Mouse (Mus musculus) small intestine, adult 2 months (tissue): ENCODE data around the gene Hspa1l. TPM values are rescaled to one million over a fixed set of nuclear protein-coding genes. Genes with fewer than 3 reads are reported as not detected.
A peak's percentile ranks its signal among the peaks of the same experiment; 100 is the strongest.

Experiments used
- H3K27ac ChIP-seq: fragments of 200-500 bp; 2 replicates; pipeline ENCODE4 v1.5.1; 2012; ENCODE audit warnings: low read depth, low read length, control low read depth, inconsistent platforms; ENCODE audit not compliant: insufficient read depth
- H3K27me3 ChIP-seq: fragments of 200-500 bp; 2 replicates; pipeline ENCODE4 v1.6.1; 2012; ENCODE audit warnings: mild to moderate bottlenecking, moderate library complexity, low read length, inconsistent platforms; ENCODE audit not compliant: control insufficient read depth, insufficient read depth
- H3K36me3 ChIP-seq: fragments of 200-500 bp; 2 replicates; pipeline ENCODE4 v1.6.1; 2012; ENCODE audit warnings: mild to moderate bottlenecking, low read length, control low read depth, inconsistent platforms; ENCODE audit not compliant: control insufficient read depth, insufficient read depth
- H3K4me1 ChIP-seq: fragments of 200-500 bp; 2 replicates; pipeline ENCODE4 v1.6.1; 2012; ENCODE audit warnings: low read length, inconsistent platforms, mixed read lengths; ENCODE audit not compliant: control insufficient read depth, insufficient read depth, insufficient read length
- H3K4me3 ChIP-seq: fragments of 200-500 bp; 2 replicates; pipeline ENCODE4 v1.5.1; 2012; ENCODE audit warnings: low read depth, mild to moderate bottlenecking, control low read depth, inconsistent platforms, low read length, moderate library complexity
- CTCF ChIP-seq: fragments of 200-500 bp; IDR thresholded peaks from 2 replicates; pipeline ENCODE4 v1.5.1; 2012; ENCODE audit warnings: low read depth, mild to moderate bottlenecking, control low read depth, inconsistent platforms, low read length, moderate library complexity, mixed read lengths; ENCODE audit not compliant: insufficient replicate concordance, insufficient read length; ENCODE audit errors: extremely low read depth
- POLR2A ChIP-seq: fragments of 200-500 bp; IDR thresholded peaks from 2 replicates; pipeline ENCODE4 v1.6.1; 2012; ENCODE audit warnings: low read depth, mild to moderate bottlenecking, control low read depth, inconsistent platforms, low read length, moderate library complexity
- WGBS: fragments of 180-500 bp; shearing (Covaris S2); methylation state at CpG from one replicate; pipeline ENCODE4 v1.1.7; 2018; 5-methylcytosine and 5-hydroxymethylcytosine counted together
- polyA plus RNA-seq: library from polyadenylated mRNA; depleted of rRNA; stranded (reverse); fragments of >200 nt; gene quantifications from 2 replicates; pipeline ENCODE4 v1.2.3, GENCODE M21; 2012

Gene Hspa1l
- polyA plus RNA-seq, 1 experiment, result 0.06 TPM

DNA sequence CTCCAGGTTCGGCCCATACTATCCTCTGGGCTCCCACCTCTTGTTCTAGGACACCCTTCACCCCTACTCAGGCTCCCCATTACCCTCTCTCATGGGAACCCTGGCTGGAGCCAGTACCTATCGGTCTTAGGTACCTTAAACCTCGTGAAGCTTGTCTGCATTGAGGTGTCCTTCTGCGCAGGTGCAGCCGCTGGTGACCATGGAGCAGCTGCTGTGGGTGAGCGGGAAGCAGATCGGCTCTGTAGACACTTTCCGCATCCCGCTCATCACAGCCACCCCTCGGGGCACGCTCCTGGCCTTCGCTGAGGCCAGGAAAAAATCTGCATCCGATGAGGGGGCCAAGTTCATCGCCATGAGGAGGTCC is 40.8 kb upstream of the Hspa1l start:
- Histone ChIP-seq H3K4me1 (peaks cover 16% of the 10 kb centered on the region), H3K27me3 (no peaks in the 10 kb centered on the region), H3K27ac (0 out of 2 replicates have a peak overlapping the region, but pooled peaks have one; percentile 10), H3K36me3 (peaks cover 33% of the 10 kb centered on the region), H3K4me3 (peak overlapping the region; percentile 81)
- TF ChIP-seq CTCF (no peak), POLR2A (no peak)
- 3% methylated on average over 14 of the region's 14 CpGs for WGBS

DNA sequence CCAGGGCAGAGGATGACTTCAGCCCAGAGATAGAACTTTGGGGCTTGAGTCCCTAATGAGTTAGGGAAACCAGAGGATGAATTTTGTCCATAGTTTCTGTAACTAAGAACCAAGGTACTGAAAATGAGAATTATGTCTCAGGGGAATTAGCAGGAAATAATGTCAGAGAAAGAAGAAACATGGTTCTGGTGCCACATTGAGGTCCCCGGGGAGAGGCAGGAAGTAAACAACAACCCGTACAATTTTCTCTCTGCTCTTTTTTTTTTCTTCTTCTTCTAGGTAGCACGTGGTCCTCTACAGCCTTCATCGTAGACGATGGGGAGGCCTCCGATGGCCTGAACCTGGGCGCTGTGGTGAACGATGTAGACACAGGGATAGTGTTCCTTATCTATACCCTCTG is 40.2 kb upstream of the Hspa1l start:
- TF ChIP-seq POLR2A (no peak), CTCF (no peak)
- Histone ChIP-seq H3K4me3 (peak overlapping the region; percentile 81), H3K4me1 (peaks cover 16% of the 10 kb centered on the region), H3K27ac (no peak overlapping the region), H3K36me3 (peaks cover 33% of the 10 kb centered on the region), H3K27me3 (no peaks in the 10 kb centered on the region)
- WGBS, result 48% methylated on average over 8 of the region's 8 CpGs

DNA sequence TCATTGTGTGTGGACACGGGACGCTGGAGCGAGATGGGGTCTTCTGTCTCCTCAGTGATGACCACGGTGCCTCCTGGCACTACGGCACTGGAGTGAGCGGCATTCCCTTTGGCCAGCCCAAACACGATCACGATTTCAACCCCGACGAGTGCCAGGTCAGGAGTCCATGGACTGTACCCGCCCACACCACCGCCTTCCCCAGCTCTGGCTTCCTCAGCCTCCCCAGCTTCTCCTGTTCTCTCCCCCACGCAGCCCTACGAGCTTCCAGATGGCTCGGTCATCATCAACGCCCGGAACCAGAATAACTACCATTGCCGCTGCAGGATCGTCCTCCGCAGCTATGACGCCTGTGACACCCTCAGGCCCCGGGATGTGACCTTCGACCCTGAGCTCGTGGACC is 38.5 kb upstream of the Hspa1l start:
- 73% methylated on average over 24 of the region's 24 CpGs for WGBS
- H3K27me3 ChIP-seq, result no peaks in the 10 kb centered on the region
- peaks cover 20% of the 10 kb centered on the region for H3K36me3 ChIP-seq
- H3K4me1 ChIP-seq, result peaks cover 16% of the 10 kb centered on the region
- no peak overlapping the region for H3K27ac ChIP-seq
- H3K4me3 ChIP-seq, result peak overlapping the region; percentile 40
- TF ChIP-seq CTCF, result no peak
- no peak for TF ChIP-seq POLR2A

DNA sequence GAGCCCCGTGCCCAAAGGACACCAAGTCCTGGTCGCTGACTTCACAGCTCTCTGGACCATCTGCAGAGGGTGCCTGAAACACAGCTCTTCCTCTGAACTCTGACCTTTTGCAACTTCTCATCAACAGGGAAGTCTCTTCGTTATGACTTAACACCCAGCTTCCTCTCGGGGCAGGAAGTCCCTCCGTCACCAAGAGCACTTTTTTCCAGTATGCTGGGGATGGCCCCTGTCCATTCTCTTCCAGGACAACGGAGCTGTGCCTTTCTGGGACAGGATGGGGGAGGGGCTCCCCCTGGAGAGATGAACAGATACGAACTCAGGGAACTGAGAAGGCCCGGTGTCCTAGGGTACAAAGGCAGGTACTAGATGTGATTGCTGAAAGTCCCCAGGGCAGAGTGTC is 37.7 kb upstream of the Hspa1l start:
- H3K36me3 ChIP-seq, result peaks cover 16% of the 10 kb centered on the region
- 61% methylated on average over 8 of the region's 8 CpGs for WGBS
- no peak overlapping the region for H3K27ac ChIP-seq
- no peak for TF ChIP-seq POLR2A
- no peak for TF ChIP-seq CTCF
- no peaks in the 10 kb centered on the region for H3K27me3 ChIP-seq
- peaks cover 16% of the 10 kb centered on the region for H3K4me1 ChIP-seq
- H3K4me3 ChIP-seq, result no peak overlapping the region

DNA sequence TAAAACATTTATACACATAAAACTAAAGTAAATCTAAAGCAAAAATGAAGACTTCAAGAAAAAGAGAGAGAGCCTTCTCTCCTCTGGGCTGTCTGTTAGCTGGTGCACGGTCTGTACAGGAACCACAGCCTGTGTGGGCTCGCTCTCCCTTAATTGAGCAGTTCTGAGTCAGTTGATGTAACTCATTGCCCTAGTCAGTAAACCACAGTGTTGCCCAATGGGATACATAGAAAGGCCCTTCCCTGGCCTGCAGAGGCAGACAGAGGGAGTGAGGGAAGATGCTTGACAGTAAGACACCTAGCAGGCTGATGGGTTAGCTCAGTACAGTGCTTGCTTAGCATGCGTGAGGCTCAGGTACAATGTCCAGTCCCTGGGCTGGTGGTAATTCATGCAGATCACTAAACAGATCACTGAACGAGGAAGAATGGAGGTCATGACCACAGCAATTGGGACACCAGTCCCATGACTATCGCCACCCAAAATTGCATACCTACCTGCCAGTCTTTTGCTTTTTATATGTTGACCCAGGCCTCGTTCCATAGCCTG is 34.5 kb upstream of the Hspa1l start:
- Histone ChIP-seq H3K27me3 (no peaks in the 10 kb centered on the region), H3K4me3 (no peak overlapping the region), H3K27ac (no peak overlapping the region), H3K4me1 (peaks cover 21% of the 10 kb centered on the region), H3K36me3 (peaks cover 12% of the 10 kb centered on the region)
- no peak for TF ChIP-seq CTCF
- no peak for TF ChIP-seq POLR2A
- 83% methylated on average over 6 of the region's 6 CpGs for WGBS

DNA sequence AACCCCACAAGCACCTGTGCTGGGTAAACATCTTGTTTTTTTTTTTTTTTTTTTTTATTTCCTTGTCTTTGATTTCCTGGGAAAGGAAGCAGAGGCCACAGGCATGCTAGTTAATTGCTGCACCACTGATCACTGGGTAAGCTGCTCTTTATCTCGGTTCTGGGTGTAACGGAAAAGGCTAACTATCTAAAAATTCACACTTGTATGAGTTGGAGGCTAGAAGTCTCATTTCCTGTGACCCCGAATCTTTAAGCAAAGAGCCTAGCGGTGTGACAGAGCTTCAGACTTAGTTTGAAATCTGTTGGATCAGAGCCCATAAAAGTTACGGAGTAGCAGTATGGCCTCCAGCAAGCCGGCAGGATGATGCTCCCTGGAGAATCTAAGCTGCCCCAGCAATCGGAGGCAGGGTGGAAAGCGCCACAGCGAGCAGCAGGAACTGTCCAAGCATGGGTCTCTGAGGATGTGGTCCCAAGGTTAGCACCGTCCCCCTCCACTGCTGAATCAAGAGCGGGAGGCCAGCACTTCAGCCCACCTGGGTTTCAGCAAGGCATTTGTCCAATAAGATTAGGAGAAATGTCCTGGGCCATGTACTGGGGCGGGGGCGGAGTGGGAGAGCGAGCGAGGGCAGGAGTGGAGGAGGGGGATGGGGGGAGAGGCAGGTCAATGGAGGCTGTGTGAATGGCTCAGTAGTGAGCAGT is 31.0 kb upstream of the Hspa1l start:
- H3K27me3 ChIP-seq, result no peaks in the 10 kb centered on the region
- WGBS, result 24% methylated on average over 15 of the region's 15 CpGs
- H3K27ac ChIP-seq, result no peak overlapping the region
- H3K36me3 ChIP-seq, result no peaks in the 10 kb centered on the region
- peaks cover 25% of the 10 kb centered on the region for H3K4me1 ChIP-seq
- TF ChIP-seq CTCF (no peak), POLR2A (no peak)
- peak overlapping the region; percentile 46 for H3K4me3 ChIP-seq

DNA sequence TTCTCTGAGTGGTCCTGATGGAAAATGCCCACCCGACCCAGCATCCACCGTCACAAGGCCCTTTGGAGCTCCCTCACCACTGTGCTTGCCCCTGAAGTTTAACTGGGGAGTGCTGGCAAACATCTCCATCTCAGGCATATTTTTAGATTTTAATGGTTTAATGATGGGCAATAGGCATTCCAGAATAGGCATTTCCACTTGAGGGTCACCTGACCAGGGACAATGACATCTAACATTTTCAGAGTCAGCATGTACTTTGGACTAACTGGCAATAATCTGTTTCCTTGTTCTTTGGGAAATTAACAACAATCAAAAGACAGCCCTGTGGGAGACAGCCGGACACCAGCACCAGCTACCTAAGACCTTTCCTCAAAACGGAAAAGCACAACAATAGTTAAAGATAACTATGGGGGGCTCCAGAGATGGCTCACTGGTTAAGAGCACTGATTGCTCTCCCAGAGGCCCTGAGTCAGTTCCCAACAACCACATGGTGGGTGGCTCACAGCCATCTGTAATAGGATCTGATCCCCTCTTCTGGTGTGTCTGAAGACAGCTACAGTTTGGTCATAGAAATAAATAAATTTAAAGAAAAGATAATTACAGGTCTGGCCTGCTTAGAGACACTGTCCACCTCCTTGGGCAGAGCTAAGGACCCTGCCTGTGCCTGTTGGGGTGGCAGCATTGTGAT is 29.2 kb upstream of the Hspa1l start:
- no peaks in the 10 kb centered on the region for H3K36me3 ChIP-seq
- 39% methylated on average over 4 of the region's 4 CpGs for WGBS
- H3K4me3 ChIP-seq, result no peak overlapping the region
- TF ChIP-seq CTCF (no peak), POLR2A (no peak)
- peaks cover 25% of the 10 kb centered on the region for H3K4me1 ChIP-seq
- H3K27me3 ChIP-seq, result no peaks in the 10 kb centered on the region
- peak overlapping the region; percentile 75 for H3K27ac ChIP-seq
